22 mouse cellular contexts compared by ENCODE assay signal in the genomic region with DNA sequence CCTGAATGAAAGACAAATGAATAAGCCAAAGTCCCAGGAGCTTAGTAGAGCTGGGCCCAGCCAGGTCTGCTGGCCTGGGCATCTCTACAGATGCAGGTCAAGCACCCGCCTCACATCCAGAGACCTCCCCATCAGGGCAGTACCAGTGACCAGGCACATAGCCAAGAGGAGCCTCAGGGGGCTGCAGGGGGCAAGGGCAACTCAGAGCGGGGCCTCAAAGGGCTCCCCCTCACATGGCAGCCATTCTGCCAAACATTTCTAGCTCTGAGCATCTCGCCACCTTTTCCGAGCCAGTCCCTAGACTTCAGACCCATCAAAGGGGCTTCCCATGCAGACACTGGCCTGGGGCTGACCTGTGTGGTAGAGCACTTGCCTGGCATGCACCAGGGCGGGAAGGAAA. TPM values are rescaled to one million over a fixed set of nuclear protein-coding genes. Genes with fewer than 3 reads are reported as not detected.
DNase-seq lines count a peak whose midpoint lies in the region; ATAC-seq lines count a peak whose summit lies in the region.
"Had no signal": no experiment of that assay in that cellular context is flagged by ENCODE, and none has a peak within 500 bp of the region (broad histone marks: within the 10 kb centered on the region; RNA-seq: fewer than 3 reads in every experiment).

No protein-coding gene starts in this region.

- WGBS in midbrain, embryonic 10.5 days = 96% methylated on average over 5 of the region's 5 CpGs
- WGBS in midbrain, embryonic 14.5 days = 91% methylated on average over 5 of the region's 5 CpGs

- ATAC-seq in midbrain, embryonic 14.5 days (ENCODE audit: low FRiP score, low TSS enrichment) = no peak
- ATAC-seq: forebrain, embryonic 13.5 days; forebrain, embryonic 16.5 days; hindbrain, postnatal 0 days; intestine, postnatal 0 days had no signal

- peak; percentile 56 for DNase-seq in cerebellum, adult 11-12 months
- DNase-seq in cerebellum, postnatal 4 days (ENCODE audit: low spot score in 2 of 2) = no peak
- DNase-seq in cerebellum, postnatal 25 days = peak; percentile 31 to 32
- DNase-seq in cerebellum, postnatal 36 days = no peak
- DNase-seq in midbrain, embryonic 10.5 days (ENCODE audit: low spot score) = no peak
- DNase-seq in midbrain, embryonic 14.5 days = no peak
- DNase-seq: adrenal gland, adult 2 months; adrenal gland, postnatal 14 days; cerebellum, adult 2 months; gastrocnemius, postnatal 10 days; gastrocnemius, postnatal 36 days; heart, adult 2 months; heart, postnatal 14 days; heart, postnatal 4 days had no signal

- no peak overlapping the region for H3K9ac ChIP-seq in midbrain, embryonic 14.5 days (replicated peaks; ENCODE audit: low read length)
- H3K9ac ChIP-seq: forebrain, embryonic 13.5 days; heart, embryonic 13.5 days; hindbrain, embryonic 14.5 days had no signal

- peaks cover 77% of the 10 kb centered on the region for H3K36me3 ChIP-seq in midbrain, embryonic 10.5 days
- peaks cover 9% of the 10 kb centered on the region; the same call in 1 of the 2 replicates for H3K36me3 ChIP-seq in midbrain, embryonic 14.5 days (ENCODE audit: control insufficient read depth, insufficient read depth, low read length)

- H3K9me3 ChIP-seq in midbrain, embryonic 10.5 days (replicated peaks) = peaks cover 13% of the 10 kb centered on the region; the same call in 1 of the 2 replicates
- no peaks in the 10 kb centered on the region for H3K9me3 ChIP-seq in midbrain, embryonic 14.5 days (ENCODE audit: control insufficient read depth, low read length)

- 0 out of 2 replicates have a peak overlapping the region, but pooled peaks have one; percentile 42 for H3K27ac ChIP-seq in midbrain, embryonic 10.5 days (replicated peaks)
- no peak overlapping the region for H3K27ac ChIP-seq in midbrain, embryonic 14.5 days (replicated peaks; ENCODE audit: low read depth, low read length)
- H3K27ac ChIP-seq: forebrain, embryonic 10.5 days; forebrain, embryonic 13.5 days; heart, adult 2 months; heart, embryonic 10.5 days; heart, embryonic 13.5 days; hindbrain, embryonic 14.5 days; hindbrain, postnatal 0 days had no signal

- H3K27me3 ChIP-seq in midbrain, embryonic 10.5 days (ENCODE audit: low read depth, poor library complexity, severe bottlenecking) = no peaks in the 10 kb centered on the region
- H3K27me3 ChIP-seq in midbrain, embryonic 14.5 days (ENCODE audit: control insufficient read depth, insufficient read depth, low read length) = no peaks in the 10 kb centered on the region
- H3K27me3 ChIP-seq: forebrain, embryonic 13.5 days; heart, embryonic 13.5 days had no signal

- H3K4me1 ChIP-seq in midbrain, embryonic 10.5 days = peaks cover 67% of the 10 kb centered on the region
- H3K4me1 ChIP-seq in midbrain, embryonic 14.5 days (ENCODE audit: control insufficient read depth, insufficient read depth, low read length) = no peaks in the 10 kb centered on the region

- no peak overlapping the region for H3K4me3 ChIP-seq in midbrain, embryonic 10.5 days
- H3K4me3 ChIP-seq in midbrain, embryonic 14.5 days (replicated peaks; ENCODE audit: low read depth, low read length) = no peak overlapping the region
- H3K4me3 ChIP-seq: forebrain, embryonic 10.5 days; forebrain, embryonic 13.5 days; heart, adult 2 months; heart, embryonic 10.5 days; heart, embryonic 13.5 days had no signal

- H3K4me2 ChIP-seq in midbrain, embryonic 14.5 days (ENCODE audit: low read length) = no peak overlapping the region
- H3K4me2 ChIP-seq: forebrain, embryonic 13.5 days; heart, embryonic 13.5 days; hindbrain, embryonic 14.5 days had no signal

RNA-seq across cellular contexts. Expression of gene Arhgef10l, which starts 27.2 kb away (rescaled TPM):
- 25.1 and 32.4 TPM in 2 replicates for polyA plus RNA-seq in midbrain, embryonic 10.5 days (2016; fragmentation: Nextera tagmentation; extraction: Ambion mirVana)
- 18.7 and 24.6 TPM in 2 replicates for polyA plus RNA-seq in midbrain, embryonic 14.5 days (2014; fragmentation: Nextera tagmentation; extraction: Ambion mirVana)

Comparison
In these comparisons a context has a peak if more than half of its experiments do, and no peak if none do; other contexts are left out.
1. DNase-seq: peak in cerebellum, adult 11-12 months (single experiment) and cerebellum, postnatal 25 days (2 of 2); none in cerebellum, postnatal 4 days (0 of 2), cerebellum, postnatal 36 days (0 of 2), midbrain, embryonic 10.5 days (single experiment) and midbrain, embryonic 14.5 days (single experiment).